Mouse (Mus musculus) spleen, adult 2 months (tissue): Measurements from ENCODE around the gene Hyal2.

Experiments used
- CTCF ChIP-seq: fragments of 200-500 bp; IDR thresholded peaks from 2 replicates; pipeline ENCODE4 v1.5.1; 2011; ENCODE audit warnings: mild to moderate bottlenecking, inconsistent platforms; ENCODE audit not compliant: insufficient read depth, insufficient read length, insufficient replicate concordance; ENCODE audit errors: extremely low read depth
- POLR2A ChIP-seq: fragments of 200-500 bp; IDR thresholded peaks from 2 replicates; pipeline ENCODE4 v1.6.1; 2011; ENCODE audit warnings: low read depth, low read length, inconsistent platforms

- TF ChIP-seq CTCF = no peak
- TF ChIP-seq POLR2A = no peak
Measured at GRCm38 (mm10) chr9:107605041-107605661, 37.4 kb downstream of the Hyal2 start.
